Mouse (Mus musculus) right cerebral cortex, adult 2 months (tissue): ENCODE measurements around the gene Sh3glb1.

ENCODE experiments used
- DNase-seq, 2 experiments: peaks; one replicate each; pipeline ENCODE4 v3.0.0; 2021 to 2022; ENCODE audit warnings: low spot score in 2 of 2

Gene Sh3glb1

DNA sequence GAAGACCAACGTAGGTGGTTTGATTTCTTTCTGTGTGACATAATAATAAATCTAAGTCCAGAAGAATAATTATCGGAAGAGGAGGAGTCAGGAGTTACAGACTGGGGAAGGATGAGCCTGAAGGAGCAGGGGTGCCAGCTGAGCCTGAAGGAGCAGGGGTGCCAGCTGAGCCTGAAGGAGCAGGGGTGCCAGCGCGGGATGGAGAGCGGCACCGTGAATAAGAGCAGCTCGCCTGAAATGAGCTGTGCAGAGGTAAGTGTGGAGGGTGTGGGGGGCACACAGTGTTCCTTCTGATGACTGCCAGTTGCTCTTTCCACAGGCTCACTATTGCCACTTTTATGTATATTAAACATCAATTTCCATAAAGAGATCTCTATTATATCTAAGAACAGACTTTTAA is 5.1 kb downstream of the Sh3glb1 start:
- DNase-seq: no peak

DNA sequence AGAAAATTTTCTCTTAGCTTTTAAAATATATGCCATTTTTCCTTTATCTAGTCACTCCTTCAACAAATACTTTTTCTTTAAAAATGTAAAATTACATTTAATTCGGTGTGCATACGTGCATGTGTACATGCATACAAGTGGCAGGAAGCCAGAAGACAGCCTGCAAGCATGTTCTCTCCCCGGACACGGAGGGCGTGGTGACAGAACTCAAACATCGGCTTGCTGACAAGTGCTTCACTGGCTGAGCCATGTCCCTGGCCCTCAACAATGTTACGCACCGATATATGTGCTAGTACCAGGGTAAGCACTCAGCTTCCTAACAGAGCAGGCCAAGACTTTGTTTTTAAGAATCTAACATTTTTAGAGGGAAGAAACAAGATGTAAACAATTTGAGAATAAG is 5.5 kb downstream of the Sh3glb1 start:
- no peak for DNase-seq

DNA sequence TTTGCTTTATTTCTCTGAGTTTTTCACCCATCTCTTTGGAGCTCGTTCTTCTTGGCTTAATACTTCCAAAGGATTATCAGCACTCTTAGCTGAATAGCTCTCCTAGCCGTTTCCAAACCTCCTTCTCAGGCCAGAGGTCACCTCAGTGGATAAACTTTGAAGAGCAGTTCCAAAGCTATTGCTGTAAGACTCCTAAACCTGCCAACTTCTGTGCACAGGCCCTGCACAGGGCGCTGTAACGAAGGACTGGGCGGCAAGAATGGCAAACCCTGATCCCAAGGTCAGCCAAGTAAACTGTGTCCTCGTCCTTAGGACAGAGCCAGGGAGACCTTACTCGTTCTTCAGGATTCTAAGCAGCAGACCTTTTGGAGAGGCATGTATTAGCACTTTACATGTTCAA is 6.0 kb downstream of the Sh3glb1 start:
- DNase-seq: no peak

DNA sequence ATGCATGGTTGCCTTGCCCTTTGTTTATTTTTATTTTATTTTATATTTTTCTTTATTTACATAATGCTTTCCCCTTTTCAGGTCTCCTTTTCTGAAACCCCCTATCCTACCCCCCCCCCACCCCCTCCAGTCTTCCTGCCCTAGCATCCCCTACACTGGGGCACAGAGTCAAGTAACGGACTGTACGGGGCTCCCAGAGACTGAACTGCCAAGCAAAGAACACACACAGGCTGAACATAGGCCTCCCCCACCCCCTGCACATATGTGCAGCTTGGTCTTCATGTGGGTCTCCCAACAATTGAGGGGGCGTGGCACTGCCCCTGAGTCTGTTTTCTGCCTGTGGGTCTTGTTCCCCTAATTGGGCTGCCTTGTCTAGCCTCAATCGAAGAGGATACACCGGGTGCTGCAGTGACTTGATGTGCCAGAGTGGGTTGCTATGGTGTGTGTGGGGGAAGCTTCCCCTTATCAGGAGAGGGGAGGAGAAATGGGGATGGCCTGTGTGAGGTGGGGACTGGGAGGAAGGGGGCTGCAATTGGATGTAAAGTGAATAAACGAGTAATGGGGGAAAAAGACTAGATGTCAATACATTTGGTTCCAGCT is 8.4 kb downstream of the Sh3glb1 start:
- no peak for DNase-seq

DNA sequence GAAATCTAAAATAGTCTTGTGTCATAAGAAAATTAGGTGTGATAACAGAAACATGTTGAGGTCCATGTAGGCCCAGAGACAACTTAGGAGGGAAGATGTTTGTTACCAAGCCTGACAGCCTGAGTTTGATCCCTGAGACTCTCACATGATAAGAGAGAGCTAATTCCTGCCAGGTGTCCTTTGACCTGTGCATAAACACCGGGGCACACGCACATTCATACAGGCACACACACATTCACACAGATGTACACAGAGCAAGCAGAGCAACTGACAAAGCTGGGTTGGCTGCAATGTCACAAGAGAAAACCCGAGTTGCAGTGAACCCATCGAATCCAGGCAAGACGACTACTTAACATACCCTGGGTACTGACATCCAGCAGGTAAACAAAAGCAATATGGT is 11.5 kb downstream of the Sh3glb1 start:
- no peak for DNase-seq

DNA sequence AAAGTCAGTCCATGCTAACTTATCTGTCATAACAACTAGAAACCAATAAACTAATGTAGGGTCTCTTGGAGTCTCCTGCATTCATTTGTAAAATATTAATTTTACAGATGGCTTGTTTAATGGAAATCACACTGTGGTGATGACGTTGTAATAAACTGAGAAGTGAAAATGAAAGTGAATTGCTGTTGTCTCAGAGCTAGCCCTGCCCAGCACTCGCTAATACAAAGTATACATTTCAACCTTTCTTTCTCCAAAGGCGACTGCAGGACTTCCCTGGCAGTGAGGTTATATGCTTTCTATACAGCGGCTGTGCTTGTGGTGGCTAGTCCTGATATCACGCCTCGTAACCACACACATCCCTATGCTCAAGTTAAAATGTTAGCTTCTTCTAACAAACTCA is 16.2 kb downstream of the Sh3glb1 start:
- DNase-seq: no peak

DNA sequence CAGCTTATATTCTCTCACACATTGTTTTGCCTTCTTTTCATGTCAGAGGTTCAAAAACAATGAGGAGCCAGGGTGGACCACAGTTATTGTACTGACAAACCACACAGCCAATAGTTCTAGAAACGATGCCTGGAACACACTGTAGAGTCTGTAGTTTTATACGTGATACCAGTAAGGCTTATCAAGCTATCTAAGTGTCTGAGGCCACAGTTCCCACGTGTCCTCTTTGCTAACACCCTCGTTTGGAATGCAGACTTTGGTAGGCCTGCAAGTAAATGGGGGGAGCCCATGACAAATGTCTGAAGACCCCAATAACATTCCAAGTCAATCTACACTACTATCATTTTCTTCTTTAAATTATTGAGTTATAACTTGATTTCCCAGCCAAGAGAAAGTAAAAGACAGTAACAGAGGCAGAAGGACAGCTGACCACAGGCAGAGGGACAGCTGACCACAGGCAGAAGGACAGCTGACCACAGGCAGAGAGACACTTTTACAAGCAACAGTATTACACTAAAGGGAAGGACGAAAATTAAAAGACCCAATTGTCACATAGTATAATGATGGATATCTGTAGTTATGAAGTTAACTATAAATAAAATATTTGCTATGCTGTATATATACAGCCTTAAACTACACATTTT is 21.2 kb downstream of the Sh3glb1 start:
- DNase-seq: no peak

DNA sequence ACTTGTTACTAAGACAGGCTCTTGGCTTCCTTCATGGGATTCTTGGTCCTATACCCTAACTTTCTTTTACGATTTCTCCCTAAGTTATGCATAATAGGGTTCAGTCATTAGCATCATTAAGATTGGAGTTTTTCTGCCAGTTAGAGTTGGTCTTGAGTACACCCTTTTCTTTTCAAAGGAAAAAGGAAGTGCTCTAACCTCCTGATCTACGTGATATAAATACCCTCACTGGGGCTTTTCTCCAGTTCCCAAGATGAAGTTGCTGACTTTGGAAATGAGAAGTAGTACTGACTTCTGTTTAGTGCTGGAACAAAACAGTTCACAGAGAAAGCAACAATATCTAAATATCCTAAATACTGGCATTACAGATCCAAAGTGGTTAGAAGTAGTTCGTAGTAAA is 22.2 kb downstream of the Sh3glb1 start:
- no peak for DNase-seq

DNA sequence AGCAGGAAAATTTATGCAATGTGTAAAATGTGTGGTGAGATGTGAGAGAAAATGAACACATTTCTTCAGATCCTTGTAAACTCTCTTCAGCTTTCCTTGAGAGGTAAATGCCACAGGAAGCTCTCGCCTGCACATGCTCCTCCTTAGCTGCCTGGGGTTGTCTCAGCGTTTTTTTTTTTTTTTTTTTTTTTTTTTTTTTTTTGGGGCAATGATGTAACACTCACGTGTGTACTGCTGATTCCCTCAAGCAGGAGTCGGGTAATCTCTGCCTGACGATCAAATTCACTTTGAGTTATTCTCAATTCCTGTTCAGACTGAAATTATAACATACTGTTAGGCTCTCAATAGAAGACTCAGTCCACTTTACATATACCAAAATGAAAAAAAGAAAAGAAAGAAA is 23.0 kb downstream of the Sh3glb1 start:
- no peak for DNase-seq

DNA sequence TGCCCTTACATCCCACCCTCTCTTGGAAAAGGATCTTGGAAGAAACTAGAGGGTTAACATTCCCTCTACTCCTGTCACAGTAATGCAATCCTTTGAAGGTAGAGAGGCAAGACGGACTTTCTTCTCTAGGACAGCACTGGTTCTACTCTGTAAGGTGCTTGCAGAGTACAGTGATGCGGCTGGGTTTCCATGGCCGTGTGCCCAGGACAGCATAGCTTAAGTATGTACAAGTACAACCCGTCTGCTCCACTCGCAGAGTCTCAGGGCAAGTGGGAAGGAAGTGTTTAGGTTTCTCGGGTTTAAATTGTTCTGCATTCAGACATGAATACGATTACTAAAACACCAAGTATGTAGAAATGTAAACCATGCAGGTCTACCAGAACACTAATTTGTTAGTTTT is 25.2 kb downstream of the Sh3glb1 start:
- DNase-seq: no peak

DNA sequence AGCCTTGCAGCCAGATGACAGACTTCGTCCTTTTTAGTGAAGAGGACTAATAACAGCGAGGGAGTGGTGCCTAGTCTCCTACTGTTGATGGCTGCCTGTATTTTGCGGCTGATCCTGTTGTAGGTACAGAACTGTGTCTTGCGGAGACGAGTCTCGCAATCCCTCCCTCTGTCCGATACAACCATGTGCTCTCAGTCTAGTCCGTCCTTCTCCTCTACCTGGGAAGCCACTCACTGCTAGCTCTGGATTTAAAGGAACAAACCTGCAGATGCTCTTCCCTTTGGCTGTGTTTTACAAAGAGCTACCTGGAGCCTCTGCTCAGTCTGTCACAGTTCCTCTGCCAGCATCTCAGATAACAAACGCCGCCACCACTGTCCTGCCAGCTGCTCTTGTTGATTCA is 26.1 kb downstream of the Sh3glb1 start:
- DNase-seq: no peak

DNA sequence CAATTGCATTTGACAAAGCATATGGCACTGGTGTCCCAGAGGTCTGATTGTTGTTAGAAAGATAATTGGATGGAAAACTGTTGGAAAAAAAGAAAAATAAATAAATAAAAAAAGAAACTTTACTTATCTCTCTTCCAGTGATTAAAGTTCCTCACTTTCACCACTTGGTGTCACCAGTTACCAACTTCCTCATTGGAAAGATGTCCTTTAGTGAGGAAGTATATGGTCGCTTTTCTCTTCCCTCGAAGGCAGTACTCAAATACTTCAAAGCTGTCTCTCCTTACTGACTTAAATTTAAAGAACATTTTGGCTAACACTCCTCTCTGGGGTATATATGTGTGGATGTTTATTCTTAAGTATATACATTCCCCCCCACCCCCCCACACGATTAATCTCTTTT is 28.1 kb downstream of the Sh3glb1 start:
- DNase-seq: no peak

DNA sequence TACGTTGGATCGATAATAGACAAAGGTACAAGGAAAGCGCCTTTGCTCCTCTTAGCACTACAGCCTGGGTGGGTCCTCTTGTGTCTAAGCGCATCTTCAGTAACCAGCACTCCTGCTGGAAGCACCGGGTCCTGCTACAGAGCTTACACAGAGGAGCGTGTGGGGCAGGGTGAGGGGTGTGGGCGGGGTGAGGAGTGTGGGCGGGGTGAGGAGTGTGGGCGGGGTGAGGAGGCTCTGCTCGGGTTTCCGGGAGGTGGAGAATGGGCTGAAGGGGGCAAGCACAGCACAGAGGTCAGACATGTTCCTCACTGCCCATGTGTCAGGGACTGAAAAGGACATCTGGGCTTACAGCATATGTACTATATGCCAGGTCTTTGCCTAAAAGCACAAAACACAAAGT is 30.9 kb downstream of the Sh3glb1 start:
- DNase-seq: no peak

DNA sequence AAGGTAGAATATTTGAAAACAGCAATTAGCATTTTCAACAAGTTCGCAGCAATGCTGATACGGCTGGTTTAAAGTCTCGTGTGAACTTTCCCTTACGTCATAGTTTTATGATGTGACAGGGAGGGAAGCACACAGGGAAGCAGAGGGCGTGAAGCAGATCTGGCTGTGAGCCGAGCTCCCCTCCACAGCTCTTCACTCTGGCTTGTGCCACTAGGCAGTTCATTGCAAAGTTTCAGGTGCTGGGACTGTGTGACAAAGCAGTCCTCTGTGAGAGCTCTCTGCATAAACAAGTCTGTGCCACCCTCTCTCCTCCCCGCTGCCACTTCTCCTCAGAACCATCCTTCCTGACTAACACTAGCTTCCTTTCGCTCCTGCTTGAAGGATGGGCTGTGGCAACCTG is 31.9 kb downstream of the Sh3glb1 start:
- DNase-seq: no peak

DNA sequence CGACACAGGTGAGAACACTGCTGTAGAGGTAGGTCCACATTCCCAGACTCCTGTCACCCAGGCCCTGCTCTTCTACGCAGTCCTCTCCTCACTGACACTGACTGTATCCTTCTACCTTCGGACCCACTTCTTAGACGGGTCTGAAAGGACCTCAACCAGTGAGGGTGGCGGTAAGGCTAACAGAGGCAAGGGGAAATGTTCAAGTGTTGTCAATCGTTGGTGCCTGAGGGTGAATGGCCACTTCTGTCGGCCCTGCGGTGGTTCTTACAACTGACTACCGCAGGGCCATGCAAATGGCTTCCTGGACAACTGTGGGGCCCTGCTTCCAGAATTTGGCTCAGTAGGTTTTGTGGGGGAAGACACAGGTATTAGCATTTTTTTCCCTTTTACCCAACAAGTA is 32.5 kb downstream of the Sh3glb1 start:
- DNase-seq: no peak

DNA sequence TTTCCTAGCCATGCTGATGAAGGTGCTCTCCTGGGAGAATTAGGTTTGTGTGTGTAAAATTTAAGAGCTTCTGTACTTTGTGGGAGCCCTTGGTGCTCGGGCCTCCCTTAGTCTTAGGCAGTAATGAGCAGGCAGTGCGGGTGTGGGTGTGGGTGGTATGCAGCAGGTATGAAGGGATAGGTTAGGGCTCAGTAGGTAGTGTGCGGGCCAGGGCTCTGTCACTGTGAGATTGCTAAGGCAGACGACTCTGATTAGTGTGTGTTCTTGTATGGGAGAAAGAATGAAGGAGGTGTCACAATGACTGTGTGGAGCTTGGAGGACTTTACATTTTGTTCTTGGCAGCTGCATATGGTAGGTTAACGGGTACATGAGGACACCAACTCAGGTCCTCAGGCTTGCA is 34.0 kb downstream of the Sh3glb1 start:
- DNase-seq: no peak

DNA sequence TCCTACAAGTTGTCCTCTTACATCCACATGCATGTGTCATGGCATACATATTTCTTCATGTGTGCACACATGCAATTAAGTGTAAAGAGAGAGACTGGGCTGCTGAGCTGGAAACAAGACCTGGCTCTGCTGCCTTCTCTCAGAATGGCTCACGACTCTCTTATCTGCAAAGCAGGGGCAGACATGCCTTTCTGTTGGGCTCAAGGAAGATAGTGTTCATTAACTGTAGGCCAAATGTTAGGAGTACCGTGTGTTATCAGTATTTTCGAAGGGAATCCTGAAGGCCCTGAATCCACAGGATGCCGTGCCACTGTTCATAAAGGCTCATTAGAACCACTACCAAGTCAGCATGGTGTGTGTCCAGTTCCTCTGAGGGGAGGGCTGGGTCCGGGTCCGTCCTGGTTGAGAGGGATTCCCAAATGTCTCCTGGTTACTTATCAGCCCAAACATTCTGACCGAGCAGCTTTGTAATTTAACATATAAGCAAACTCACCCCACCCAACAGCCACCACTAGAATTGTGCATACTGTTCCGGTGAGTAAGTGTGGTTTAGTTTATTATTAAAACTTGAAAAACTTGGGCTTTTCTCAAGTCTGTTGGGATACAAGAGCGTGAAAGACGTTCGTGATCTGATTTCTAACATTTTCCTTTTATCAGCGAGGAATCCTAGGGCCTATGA is 36.9 kb downstream of the Sh3glb1 start:
- DNase-seq: no peak

DNA sequence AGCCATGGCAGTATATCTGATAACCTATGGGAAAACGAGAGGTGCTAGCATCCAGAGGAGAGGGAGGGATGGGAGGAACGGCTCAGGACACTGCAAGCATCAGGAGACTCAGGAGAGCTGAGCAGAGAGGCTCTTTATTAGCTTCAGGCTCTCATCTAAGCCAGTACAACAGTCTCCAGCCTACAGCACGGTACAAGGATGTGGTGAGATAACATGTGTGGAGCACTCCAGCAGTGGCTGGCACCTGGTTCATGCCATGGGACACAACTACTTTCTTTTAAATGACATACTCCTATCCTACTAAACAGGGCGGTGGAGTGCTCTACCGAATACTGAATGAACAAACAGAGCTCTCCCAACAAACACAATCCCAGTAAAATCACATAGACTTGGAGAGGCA is 38.6 kb downstream of the Sh3glb1 start:
- DNase-seq: no peak

DNA sequence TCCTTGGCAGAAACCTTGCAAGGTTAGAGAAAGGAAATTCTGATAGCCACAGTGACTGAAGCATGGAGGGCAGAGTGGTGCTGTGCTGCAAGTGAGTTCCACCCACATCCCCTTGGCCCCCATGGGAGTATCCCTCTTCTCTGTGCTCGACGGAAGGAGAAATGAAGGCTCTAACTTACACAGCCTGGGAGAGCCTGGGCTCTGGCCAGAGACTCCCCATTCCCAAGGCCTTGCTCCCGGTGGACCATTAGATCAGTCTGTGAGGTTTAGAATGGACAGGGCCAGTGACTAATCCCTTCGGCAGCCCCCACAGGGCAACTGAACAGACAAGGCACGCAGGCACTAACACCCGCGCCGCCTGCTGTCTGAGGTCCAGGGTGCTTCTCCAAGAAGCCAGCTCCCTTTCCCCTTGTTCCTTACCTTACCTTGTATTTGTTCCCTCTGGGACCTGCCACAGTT is 40.4 kb downstream of the Sh3glb1 start:
- no peak for DNase-seq

DNA sequence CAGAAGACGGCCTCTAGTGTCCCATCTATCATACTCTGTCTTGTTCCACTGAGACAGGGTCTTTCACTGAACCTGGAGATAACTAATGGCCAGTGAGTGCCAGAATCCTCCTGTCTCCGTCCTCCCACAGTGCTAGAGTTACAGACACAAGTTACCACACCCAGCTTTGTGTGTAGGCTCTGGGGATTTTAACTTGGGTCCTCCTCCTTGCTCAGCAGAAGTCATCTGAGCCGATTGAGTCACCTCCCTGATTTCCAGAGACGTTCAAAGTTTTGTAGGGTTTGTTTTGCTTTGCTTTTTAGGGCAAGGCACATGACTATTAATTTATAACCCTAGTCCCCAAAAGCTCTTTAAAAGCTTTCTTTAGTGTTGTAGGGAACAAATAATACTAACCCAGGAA is 41.0 kb downstream of the Sh3glb1 start:
- no peak for DNase-seq

DNA sequence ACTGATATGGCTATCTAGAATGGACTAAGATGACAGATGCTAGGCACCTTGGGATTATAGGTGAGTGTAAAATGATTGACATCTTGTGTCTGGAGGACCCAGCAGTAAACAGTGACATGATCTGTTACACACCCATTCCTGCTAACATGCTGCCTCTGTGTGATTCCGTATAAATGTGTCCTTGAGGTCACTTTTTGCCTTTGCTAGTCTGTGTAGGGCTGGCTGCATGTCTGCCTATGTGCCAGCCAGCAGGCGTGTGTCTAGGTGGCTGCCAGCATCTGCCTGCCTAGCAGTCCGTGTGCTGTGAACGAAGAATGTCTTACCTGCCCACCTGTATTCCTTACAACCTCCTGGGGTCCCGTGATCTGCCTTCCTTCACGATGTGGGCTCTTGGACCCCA is 42.4 kb downstream of the Sh3glb1 start:
- DNase-seq: no peak

DNA sequence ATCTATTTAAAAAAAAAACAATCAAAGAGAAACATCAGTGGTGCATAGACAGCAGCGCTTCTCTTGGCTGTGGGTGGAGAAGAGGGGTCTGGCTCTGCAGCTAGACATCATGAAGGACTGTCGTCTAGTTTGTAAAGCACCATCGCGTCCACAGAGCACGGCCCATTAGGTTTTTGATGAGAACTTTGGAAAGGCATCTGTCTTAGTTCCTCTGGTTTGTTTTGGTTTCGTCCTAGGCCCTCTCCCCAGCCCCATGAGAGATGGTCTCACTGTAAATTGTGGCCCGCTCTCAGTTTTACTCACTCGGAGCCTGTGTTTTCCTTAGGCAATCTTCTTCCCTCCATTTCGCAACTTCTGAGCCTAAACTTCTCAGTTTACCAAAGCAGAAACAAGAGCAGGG is 43.9 kb downstream of the Sh3glb1 start:
- DNase-seq: no peak

DNA sequence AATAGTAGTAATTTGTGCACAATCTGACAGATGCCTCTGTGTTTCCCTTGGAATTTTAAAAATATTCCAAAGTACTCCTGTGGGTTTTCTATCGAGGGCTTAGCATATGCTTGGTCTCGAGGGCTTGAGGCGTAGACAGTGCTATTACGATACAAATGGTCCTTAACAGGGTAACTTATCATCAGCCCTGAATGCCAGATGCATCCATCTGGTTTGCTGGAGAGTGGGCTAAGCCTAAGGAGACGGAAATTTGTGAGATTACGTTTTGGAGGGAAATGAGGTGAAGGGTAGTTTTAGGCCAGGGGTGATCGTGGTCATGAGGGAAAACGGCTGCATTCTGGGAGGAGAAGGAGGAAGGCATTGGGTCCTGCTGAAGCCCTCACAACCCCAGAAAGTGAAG is 48.1 kb downstream of the Sh3glb1 start:
- DNase-seq: no peak
